9 mouse cellular contexts compared by ENCODE assay signal in the genomic region with DNA sequence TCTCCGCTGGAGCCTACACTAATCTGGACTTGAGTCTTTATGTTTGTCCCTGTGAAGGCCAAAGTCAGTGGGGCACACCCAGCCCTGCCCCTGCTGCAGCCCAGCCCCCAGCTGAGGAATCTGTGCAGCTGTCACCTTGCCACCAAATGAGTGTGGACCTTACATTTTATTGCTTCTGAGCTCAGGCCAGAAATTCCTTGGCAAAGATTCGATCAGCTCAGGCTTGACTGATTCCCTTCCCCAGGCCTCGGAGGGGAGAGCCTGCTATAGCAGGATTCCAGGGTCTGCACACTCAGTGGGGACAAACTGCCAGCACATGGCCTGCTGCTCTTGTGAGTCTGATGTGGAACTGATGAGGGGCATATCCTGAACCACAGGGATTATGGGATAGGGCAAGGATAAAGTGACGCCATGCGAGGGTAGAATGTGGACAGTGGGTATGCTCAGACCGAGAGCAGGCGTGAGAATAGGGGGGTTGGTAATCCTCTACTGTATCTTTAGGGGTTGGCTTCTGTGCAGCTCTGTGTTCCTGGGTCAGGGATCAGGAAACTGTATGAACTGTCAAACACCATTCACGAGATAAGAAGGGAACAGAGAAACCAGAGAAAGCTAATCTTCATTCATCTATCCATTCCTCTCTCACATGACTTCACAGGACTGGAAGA. TPM values are rescaled to one million over a fixed set of nuclear protein-coding genes. Genes with fewer than 3 reads are reported as not detected.
DNase-seq lines count a peak whose midpoint lies in the region; ATAC-seq and TF ChIP-seq lines count a peak whose summit lies in the region.
"Had no signal": no experiment of that assay in that cellular context is flagged by ENCODE, and none has a peak within 500 bp of the region (broad histone marks: within the 10 kb centered on the region; RNA-seq: fewer than 3 reads in every experiment).

No protein-coding gene starts in this region.

- no peak overlapping the region for H3K27ac ChIP-seq in heart, embryonic 12.5 days (ENCODE audit: poor library complexity, severe bottlenecking)
- H3K27ac ChIP-seq in hindbrain, embryonic 12.5 days, result peak overlapping the region; percentile 44; the same call in 1 of the 2 replicates

- H3K9ac ChIP-seq in heart, embryonic 12.5 days, result no peak overlapping the region
- no peak overlapping the region for H3K9ac ChIP-seq in hindbrain, embryonic 12.5 days

- no peak overlapping the region for H3K4me3 ChIP-seq in heart, embryonic 12.5 days
- no peak overlapping the region for H3K4me3 ChIP-seq in C2C12 (ENCODE audit: insufficient read depth, poor library complexity, severe bottlenecking)
- no peak overlapping the region for H3K4me3 ChIP-seq in hindbrain, embryonic 12.5 days

- H3K79me3 ChIP-seq in C2C12 (ENCODE audit: low read depth), result no peaks in the 10 kb centered on the region

- ATAC-seq in heart, embryonic 12.5 days (ENCODE audit: insufficient number of reproducible peaks, low FRiP score), result no peak
- no peak for ATAC-seq in hindbrain, embryonic 12.5 days (ENCODE audit: low FRiP score)

- peaks cover 6% of the 10 kb centered on the region; the same call in 1 of the 2 replicates for H3K4me1 ChIP-seq in heart, embryonic 12.5 days (replicated peaks)
- H3K4me1 ChIP-seq in hindbrain, embryonic 12.5 days, result 0 out of 2 replicates have a peak, but pooled peaks cover 4% of the 10 kb centered on the region

- H3ac ChIP-seq in C2C12 (ENCODE audit: control insufficient read depth, insufficient read length, low read depth), result peak overlapping the region; percentile 66

- WGBS in heart, embryonic 12.5 days, result 60% methylated on average over 8 of the region's 8 CpGs
- WGBS in hindbrain, embryonic 12.5 days, result 75% methylated on average over 8 of the region's 8 CpGs

- no peaks in the 10 kb centered on the region for H3K9me3 ChIP-seq in heart, embryonic 12.5 days (replicated peaks)
- H3K9me3 ChIP-seq in hindbrain, embryonic 12.5 days (replicated peaks), result no peaks in the 10 kb centered on the region

- no peak for TF ChIP-seq CTCF in C2C12 (IDR thresholded peaks at IDR 0.05; ENCODE audit: control insufficient read depth, insufficient read depth, insufficient read length)

- no peak overlapping the region for H3K4me2 ChIP-seq in heart, embryonic 12.5 days
- no peak overlapping the region for H3K4me2 ChIP-seq in hindbrain, embryonic 12.5 days (replicated peaks)

- H3K36me3 ChIP-seq in heart, embryonic 12.5 days, result no peaks in the 10 kb centered on the region
- H3K36me3 ChIP-seq in C2C12 (ENCODE audit: control insufficient read depth, insufficient read depth), result no peaks in the 10 kb centered on the region
- H3K36me3 ChIP-seq in hindbrain, embryonic 12.5 days, result no peaks in the 10 kb centered on the region

- H3K27me3 ChIP-seq in heart, embryonic 12.5 days (replicated peaks), result no peaks in the 10 kb centered on the region
- no peaks in the 10 kb centered on the region for H3K27me3 ChIP-seq in C2C12 (ENCODE audit: control insufficient read depth, insufficient read depth, insufficient read length)
- H3K27me3 ChIP-seq in hindbrain, embryonic 12.5 days, result no peaks in the 10 kb centered on the region

- DNase-seq in heart, adult 11 months, result peak; percentile 76
- peak; percentile 70 to 79 for DNase-seq in kidney, postnatal 4 days
- no peak for DNase-seq in spleen, postnatal 4 days (ENCODE audit: low spot score in 2 of 2)
- DNase-seq in layer of hippocampus, postnatal 10 days (ENCODE audit: low spot score in 2 of 2), result no peak
- no peak for DNase-seq in frontal cortex, postnatal 25 days (ENCODE audit: low spot score in 2 of 2)
- DNase-seq: cerebellum, adult 9-11 months had no signal

- no peaks in the 10 kb centered on the region for H3K79me2 ChIP-seq in C2C12 (ENCODE audit: control insufficient read depth, insufficient read depth)

TF ChIP-seq in C2C12, 6 proteins besides CTCF, POLR2A, EP300 and RAD21:
- TF ChIP-seq MAX (IDR thresholded peaks at IDR 0.05) (peak; percentile 91), CEBPB (IDR thresholded peaks at IDR 0.05; ENCODE audit: low read depth) (no peak), USF1 (IDR thresholded peaks at IDR 0.05; ENCODE audit: low read depth) (no peak), MYOG (IDR thresholded peaks at IDR 0.05; ENCODE audit: control insufficient read depth, extremely low read depth, insufficient read length) (no peak), MYOD1 (IDR thresholded peaks at IDR 0.05; ENCODE audit: control insufficient read depth, insufficient read length, low read depth) (peak; percentile 91), FOSL1 (IDR thresholded peaks at IDR 0.05; ENCODE audit: insufficient read depth, low read length, poor library complexity, severe bottlenecking) (no peak)

RNA-seq across cellular contexts. Expression of a gene that starts 10.6 kb away (rescaled TPM):
- 28.0 and 30.2 TPM in 2 replicates for polyA plus RNA-seq in heart, embryonic 12.5 days (2016; fragmentation: Nextera tagmentation; extraction: Ambion mirVana)
- 222 TPM for polyA plus RNA-seq in C2C12 (2012; fragmentation: generic; extraction: Trizol)
- polyA plus RNA-seq in hindbrain, embryonic 12.5 days (2016; fragmentation: Nextera tagmentation; extraction: Ambion mirVana), result 19.4 and 22.2 TPM in 2 replicates
- total RNA-seq in layer of hippocampus, postnatal 10 days (2021), result 1 to 10 TPM; 5.4 to 5.5 TPM

RNA-seq across cellular contexts. Expression of a gene that starts 41.6 kb away (rescaled TPM):
- not detected in 2 replicates for polyA plus RNA-seq in heart, embryonic 12.5 days (2016; fragmentation: Nextera tagmentation; extraction: Ambion mirVana)
- polyA plus RNA-seq in C2C12 (2012; fragmentation: generic; extraction: Trizol), result 0.41 TPM
- polyA plus RNA-seq in hindbrain, embryonic 12.5 days (2016; fragmentation: Nextera tagmentation; extraction: Ambion mirVana), result 0.18 and 0.22 TPM in 2 replicates
- total RNA-seq in layer of hippocampus, postnatal 10 days (2021), result under 1 TPM in 1 of 2 experiments, not detected in 1; 0.37 TPM

Comparison
In these comparisons a context has a peak if more than half of its experiments do, and no peak if none do; other contexts are left out.
1. DNase-seq: peak in heart, adult 11 months (single experiment) and kidney, postnatal 4 days (2 of 2); none in spleen, postnatal 4 days (0 of 2), layer of hippocampus, postnatal 10 days (0 of 2) and frontal cortex, postnatal 25 days (0 of 2).